Mouse (Mus musculus): ENCODE measurements at regions not wholly inside any gene's neighbourhood (a gene's known extent, or its start where the extent isn't known, plus 50 kb on each side); places are given as distances from the start of the nearest gene placed in this dataset.

- TF ChIP-seq EP300 (IDR thresholded peaks at IDR 0.05; ENCODE audit: low read depth) (no peak), CTCF (IDR thresholded peaks at IDR 0.05; ENCODE audit: low read depth) (no peak)
Observed at GRCm38 (mm10) chr4:30922944-30923343, 1041.0 kb upstream of the Map3k7 start.

Measured in liver, postnatal 0 days (tissue).